Mouse (Mus musculus) kidney, postnatal 0 days (tissue): ENCODE measurements at regions not wholly inside any gene's neighbourhood (a gene's known extent, or its start where the extent isn't known, plus 50 kb on each side); places are given as distances from the start of the nearest gene placed in this dataset.

Experiments
- ATAC-seq: fragments of 200-750 bp; cut with Nextera tagmentation; replicated peaks from 2 replicates; pipeline ENCODE4 v1.8.0; 2017; ENCODE audit warnings: low read depth, moderate number of reproducible peaks, moderate TSS enrichment, moderate library complexity; ENCODE audit not compliant: low FRiP score
- DNase-seq: peaks from one replicate; pipeline ENCODE4 v3.0.0-alpha.2; 2016; ENCODE audit warnings: low spot score
- H3K27ac ChIP-seq: fragments of 300-500 bp; sonication (generic); 2 replicates; pipeline ENCODE4 v1.5.1; 2014; ENCODE audit warnings: mild to moderate bottlenecking
- H3K27me3 ChIP-seq: fragments of 300-500 bp; sonication (generic); 2 replicates; pipeline ENCODE4 v1.6.1; 2014; ENCODE audit warnings: low read length, mixed read lengths; ENCODE audit not compliant: insufficient read depth
- H3K36me3 ChIP-seq: fragments of 300-500 bp; sonication (generic); 2 replicates; pipeline ENCODE4 v1.6.1; 2014; ENCODE audit warnings: low read length, mixed read lengths; ENCODE audit not compliant: insufficient read depth
- H3K4me1 ChIP-seq: fragments of 300-500 bp; sonication (generic); replicated peaks from 2 replicates; pipeline ENCODE4 v1.6.1; 2014; ENCODE audit warnings: antibody characterized with exemption, low read length, mixed read lengths; ENCODE audit not compliant: insufficient read depth
- H3K4me2 ChIP-seq: fragments of 300-500 bp; sonication (generic); 2 replicates; pipeline ENCODE4 v1.6.1; 2014; ENCODE audit warnings: mild to moderate bottlenecking, low read length, moderate library complexity, mixed read lengths
- H3K4me3 ChIP-seq: fragments of 300-500 bp; sonication (generic); replicated peaks from 2 replicates; pipeline ENCODE4 v1.5.1; 2014; ENCODE audit warnings: low read depth, low read length
- H3K9ac ChIP-seq: fragments of 300-500 bp; sonication (generic); 2 replicates; pipeline ENCODE4 v1.6.1; 2014; ENCODE audit warnings: low read depth, low read length
- H3K9me3 ChIP-seq: fragments of 300-500 bp; sonication (generic); replicated peaks from 2 replicates; pipeline ENCODE4 v1.6.1; 2016; ENCODE audit warnings: low read length, inconsistent platforms, mixed read lengths
- CTCF ChIP-seq: IDR thresholded peaks from 2 replicates; pipeline ENCODE4 v1.5.1; 2016; ENCODE audit warnings: antibody characterized with exemption, low read depth, mild to moderate bottlenecking, moderate library complexity
- WGBS: fragments of 180-500 bp; shearing (Covaris S2); extraction: QIAGEN DNeasy Blood & Tissue Kit; methylation state at CpG from one replicate; pipeline ENCODE4 v1.1.7; 2014; 5-methylcytosine and 5-hydroxymethylcytosine counted together

GRCm38 (mm10) chr5:75499053-75499452 is 75.7 kb upstream of the Kit start:
- 80% methylated on average over 3 of the region's 3 CpGs for WGBS
- DNase-seq (no peak), ATAC-seq (no peak)
- Histone ChIP-seq H3K36me3 (no peaks in the 10 kb centered on the region), H3K4me1 (no peaks in the 10 kb centered on the region), H3K4me2 (no peak overlapping the region), H3K9ac (no peak overlapping the region), H3K4me3 (no peak overlapping the region), H3K27me3 (no peaks in the 10 kb centered on the region), H3K9me3 (no peaks in the 10 kb centered on the region), H3K27ac (no peak overlapping the region)
- TF ChIP-seq CTCF, result no peak

DNA sequence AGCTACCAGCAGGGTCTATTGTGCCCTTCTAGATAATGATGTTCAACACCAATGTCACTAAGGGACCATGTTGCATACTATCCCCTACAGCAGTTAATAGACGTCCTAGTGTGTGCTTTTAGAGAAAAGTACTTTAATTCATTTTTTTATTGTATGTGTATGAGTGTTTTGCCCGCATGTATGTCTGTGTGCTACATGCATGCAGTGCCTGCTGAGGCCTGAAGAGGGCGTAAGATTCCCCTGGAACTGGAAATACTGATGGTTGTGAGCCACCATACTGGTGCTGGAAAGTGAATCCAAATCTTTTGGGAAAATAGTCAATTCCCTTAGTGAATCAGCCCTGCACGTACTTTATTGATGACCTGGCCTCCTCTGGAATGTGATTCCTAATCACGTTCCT is 75.0 kb upstream of the Kit start:
- Histone ChIP-seq H3K27ac (no peak overlapping the region), H3K9me3 (no peaks in the 10 kb centered on the region), H3K4me3 (no peak overlapping the region), H3K36me3 (no peaks in the 10 kb centered on the region), H3K4me1 (no peaks in the 10 kb centered on the region), H3K4me2 (no peak overlapping the region), H3K27me3 (no peaks in the 10 kb centered on the region), H3K9ac (no peak overlapping the region)
- peak; percentile 11; the same call in 1 of the 2 replicates for TF ChIP-seq CTCF
- no peak for DNase-seq
- no peak for ATAC-seq
- 92% methylated on average over 5 of the region's 5 CpGs for WGBS

DNA sequence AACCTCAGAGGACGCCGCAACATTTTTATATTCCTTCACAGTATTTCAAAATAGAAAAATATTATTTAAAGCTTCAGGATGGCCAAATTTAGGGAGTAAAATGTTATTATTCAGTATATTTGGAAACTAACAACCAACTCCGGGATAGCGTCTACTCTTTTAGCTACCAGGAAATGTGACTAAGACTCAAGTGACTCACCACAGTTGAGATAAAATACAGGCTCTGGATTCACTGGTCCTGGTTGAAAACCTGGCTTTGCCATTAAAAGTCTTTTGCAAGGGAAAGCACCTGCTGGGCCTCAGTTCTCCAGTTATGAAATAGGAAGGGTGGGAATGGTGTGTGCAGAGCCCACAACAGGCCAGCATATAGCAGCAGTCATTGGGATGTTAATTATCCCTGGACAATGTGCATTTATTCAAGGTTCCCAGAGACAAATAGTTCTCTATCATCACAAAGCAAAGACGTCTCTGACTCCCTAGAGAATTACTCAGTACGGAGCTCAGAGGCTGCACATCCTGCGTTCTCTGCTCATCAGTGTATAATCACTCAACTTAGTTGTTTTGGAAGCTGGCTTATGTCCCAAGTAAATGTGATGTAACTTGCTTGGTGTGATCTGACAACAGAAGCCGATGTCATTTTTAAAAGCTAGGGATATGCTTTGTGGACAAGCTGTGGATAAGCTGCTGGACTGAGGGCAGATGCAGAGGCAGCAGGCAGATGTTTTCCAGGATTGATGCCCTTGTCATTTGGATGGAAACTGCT is 73.9 kb upstream of the Kit start:
- WGBS, result 74% methylated on average over 8 of the region's 8 CpGs
- H3K27me3 ChIP-seq, result no peaks in the 10 kb centered on the region
- no peak overlapping the region for H3K27ac ChIP-seq
- no peak overlapping the region for H3K9ac ChIP-seq
- no peak overlapping the region for H3K4me3 ChIP-seq
- no peaks in the 10 kb centered on the region for H3K4me1 ChIP-seq
- H3K4me2 ChIP-seq, result no peak overlapping the region
- ATAC-seq, result no peak
- no peak for DNase-seq
- TF ChIP-seq CTCF, result no peak
- no peaks in the 10 kb centered on the region for H3K9me3 ChIP-seq
- H3K36me3 ChIP-seq, result no peaks in the 10 kb centered on the region

DNA sequence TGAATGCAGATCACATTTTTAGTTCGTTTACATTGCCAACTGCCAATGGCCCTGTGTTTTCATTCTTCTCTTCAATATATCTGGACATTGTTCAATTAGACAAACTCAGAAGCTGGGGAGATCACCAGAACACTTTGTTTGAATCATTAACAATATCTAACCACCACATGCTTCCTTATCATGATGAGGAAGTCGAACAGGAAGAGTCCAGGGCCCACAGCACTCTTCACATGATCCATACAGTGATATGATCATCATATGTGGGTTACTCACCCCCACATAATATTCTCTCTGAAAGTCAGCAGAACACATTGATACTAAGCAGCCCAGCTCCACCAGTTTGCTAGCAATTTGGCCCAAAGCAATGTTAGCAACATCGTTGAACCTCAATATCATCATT is 71.0 kb upstream of the Kit start:
- 87% methylated on average over 3 of the region's 3 CpGs for WGBS
- no peak overlapping the region for H3K4me3 ChIP-seq
- H3K27me3 ChIP-seq, result no peaks in the 10 kb centered on the region
- TF ChIP-seq CTCF, result no peak
- no peaks in the 10 kb centered on the region for H3K4me1 ChIP-seq
- ATAC-seq (no peak), DNase-seq (no peak)
- no peak overlapping the region for H3K9ac ChIP-seq
- no peak overlapping the region for H3K27ac ChIP-seq
- no peak overlapping the region for H3K4me2 ChIP-seq
- no peaks in the 10 kb centered on the region for H3K9me3 ChIP-seq
- H3K36me3 ChIP-seq, result no peaks in the 10 kb centered on the region

DNA sequence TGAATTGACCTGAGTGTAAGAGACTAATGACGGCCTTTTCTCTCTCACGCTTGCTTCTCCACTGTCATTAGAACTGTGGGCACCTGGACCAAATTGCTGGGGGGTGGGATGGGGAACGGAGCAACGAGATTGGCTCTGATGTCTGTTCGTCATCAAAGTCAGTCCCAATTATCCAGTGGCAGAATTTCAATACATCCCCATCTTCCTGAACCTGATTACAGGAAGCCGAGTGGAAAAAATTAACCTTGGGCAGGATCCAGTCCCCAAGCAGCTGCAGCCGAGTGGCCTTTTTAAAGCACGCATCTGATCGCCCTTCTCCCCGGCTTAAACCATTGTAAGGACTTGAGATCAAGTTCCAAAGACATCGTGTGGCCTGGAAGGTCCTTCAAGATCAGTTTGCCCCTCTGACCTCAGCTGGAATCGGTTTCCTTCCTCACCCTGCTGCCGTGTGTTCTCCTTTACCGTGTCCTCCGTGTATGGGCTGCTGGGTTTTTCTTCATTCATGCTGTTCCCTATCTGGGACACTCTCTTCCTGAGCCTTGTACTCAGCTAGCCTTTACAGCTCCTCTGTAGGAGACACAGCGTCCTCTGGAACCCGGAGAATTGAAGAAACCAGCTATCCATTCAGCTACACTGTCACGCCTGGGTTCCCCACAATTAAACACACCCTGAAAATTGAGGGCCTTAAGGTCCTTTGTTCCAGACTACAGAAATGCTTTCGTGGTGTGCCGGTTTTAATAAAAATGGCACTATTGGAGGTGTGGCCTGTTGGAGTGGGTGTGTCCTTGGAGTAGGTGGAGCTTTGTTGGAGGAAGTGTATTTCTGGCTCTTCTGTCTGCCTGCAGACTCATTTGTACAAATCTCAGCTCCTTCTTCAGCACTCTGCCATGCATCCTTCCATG is 61.9 kb upstream of the Kit start:
- 65% methylated on average over 20 of the region's 20 CpGs for WGBS
- no peak overlapping the region for H3K4me3 ChIP-seq
- no peak overlapping the region for H3K27ac ChIP-seq
- no peak for TF ChIP-seq CTCF
- ATAC-seq, result no peak
- no peak overlapping the region for H3K9ac ChIP-seq
- no peaks in the 10 kb centered on the region for H3K36me3 ChIP-seq
- no peaks in the 10 kb centered on the region for H3K27me3 ChIP-seq
- H3K4me2 ChIP-seq, result no peak overlapping the region
- no peak for DNase-seq
- H3K4me1 ChIP-seq, result no peaks in the 10 kb centered on the region
- no peaks in the 10 kb centered on the region for H3K9me3 ChIP-seq

GRCm38 (mm10) chr5:75518213-75518612 is 56.5 kb upstream of the Kit start:
- ATAC-seq (no peak), DNase-seq (peak; percentile 15)
- no peaks in the 10 kb centered on the region for H3K36me3 ChIP-seq
- H3K4me3 ChIP-seq, result no peak overlapping the region
- peak overlapping the region; percentile 19; the same call in 1 of the 2 replicates for H3K4me2 ChIP-seq
- H3K9me3 ChIP-seq, result no peaks in the 10 kb centered on the region
- H3K27ac ChIP-seq, result no peak overlapping the region
- no peak overlapping the region for H3K9ac ChIP-seq
- no peaks in the 10 kb centered on the region for H3K4me1 ChIP-seq
- H3K27me3 ChIP-seq, result no peaks in the 10 kb centered on the region
- TF ChIP-seq CTCF, result no peak
- WGBS, result 58% methylated on average over 8 of the region's 8 CpGs
